Mouse (Mus musculus): Measurements from ENCODE around the gene Slc15a1.

Gene Slc15a1

GRCm38 (mm10) chr14:121504781-121505484 is at the start of gene Slc15a1:
TSS of gene Slc15a1 (minus strand) at chr14:121505252.
- no peak for DNase-seq

DNA sequence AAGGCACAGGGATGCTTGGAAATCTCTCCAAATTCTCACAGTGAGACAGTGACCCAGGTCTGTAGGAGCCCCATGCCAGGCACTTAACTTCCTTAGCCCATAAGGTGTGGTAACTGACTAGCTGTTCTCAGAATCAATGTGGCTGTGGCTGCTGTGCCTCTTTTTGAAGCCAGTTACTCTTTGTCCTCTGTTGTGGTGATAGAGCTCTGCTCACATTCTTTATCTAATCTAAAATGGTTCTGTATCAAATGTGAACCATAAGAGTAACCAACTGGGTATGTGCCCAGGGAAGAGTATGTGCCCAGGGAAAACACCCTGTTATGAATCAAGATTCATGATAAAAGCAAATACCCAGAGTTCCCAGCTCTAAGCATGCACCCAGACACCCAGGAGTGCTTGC is 48.7 kb upstream of the Slc15a1 start:
- DNase-seq, result no peak

DNA sequence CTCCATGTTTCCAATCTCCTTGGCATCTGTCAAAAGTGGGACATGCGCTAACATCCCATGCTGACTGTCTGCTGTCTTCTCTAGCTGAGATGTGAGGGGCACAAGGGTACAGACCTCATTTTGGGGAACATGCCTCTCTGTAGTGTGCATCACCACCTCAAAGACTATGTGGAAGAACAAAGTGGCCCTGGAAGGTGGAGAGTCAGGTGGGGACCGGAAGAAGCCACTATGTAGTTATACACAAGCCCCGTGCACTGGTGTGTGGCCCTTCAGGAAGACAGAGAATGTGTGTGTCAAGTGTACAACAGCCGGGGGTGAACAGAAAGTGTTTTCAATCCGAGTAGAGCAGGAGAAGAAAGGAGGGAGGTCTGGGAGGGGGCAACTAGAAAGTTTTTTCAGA is 47.5 kb upstream of the Slc15a1 start:
- no peak for DNase-seq

DNA sequence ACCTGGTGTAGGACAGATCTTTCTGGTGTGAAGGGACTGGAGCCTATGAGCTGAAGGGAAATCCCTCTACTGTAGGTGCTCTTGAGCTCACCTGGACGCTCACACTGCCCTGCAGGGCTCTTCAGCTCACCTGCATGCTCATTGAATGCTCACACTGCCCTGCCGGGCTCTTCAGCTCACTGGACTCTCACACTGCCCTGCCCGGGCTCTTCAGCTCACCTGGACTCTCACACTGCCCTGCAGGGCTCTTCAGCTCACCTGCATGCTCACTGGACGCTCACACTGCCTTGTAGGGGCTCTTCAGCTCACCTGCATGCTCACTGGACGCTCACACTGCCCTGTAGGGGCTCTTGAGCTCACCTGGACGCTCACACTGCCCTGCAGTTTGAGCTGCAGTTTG is 44.8 kb upstream of the Slc15a1 start:
- DNase-seq, result no peak

GRCm38 (mm10) chr14:121547745-121548144 is 42.7 kb upstream of the Slc15a1 start:
- DNase-seq, result no peak

DNA sequence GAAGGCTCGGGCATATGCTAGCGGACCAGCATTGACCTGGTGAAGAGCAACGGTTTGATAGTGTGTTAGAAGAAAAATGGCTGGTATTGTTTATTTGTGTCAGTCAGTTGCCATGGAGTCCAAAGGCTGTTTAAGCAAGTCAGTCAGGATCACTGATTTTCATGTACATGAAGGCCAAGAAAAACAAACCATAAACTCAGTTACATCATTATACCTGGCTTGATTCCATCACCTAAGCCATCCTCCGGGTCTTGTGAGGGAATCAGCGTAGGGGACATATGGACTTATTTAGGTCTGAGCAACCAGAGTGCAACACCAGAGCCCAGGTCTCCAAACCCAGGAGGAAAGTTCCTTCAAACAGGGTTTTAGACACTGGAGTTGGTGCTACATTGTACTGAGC is 41.6 kb upstream of the Slc15a1 start:
- no peak for DNase-seq

- DNase-seq, result no peak
These were observed 40.7 kb upstream of the Slc15a1 start for GRCm38 (mm10) chr14:121545551-121546331.

- no peak for DNase-seq
These were observed 36.2 kb upstream of the Slc15a1 start for GRCm38 (mm10) chr14:121541262-121541661.

DNA sequence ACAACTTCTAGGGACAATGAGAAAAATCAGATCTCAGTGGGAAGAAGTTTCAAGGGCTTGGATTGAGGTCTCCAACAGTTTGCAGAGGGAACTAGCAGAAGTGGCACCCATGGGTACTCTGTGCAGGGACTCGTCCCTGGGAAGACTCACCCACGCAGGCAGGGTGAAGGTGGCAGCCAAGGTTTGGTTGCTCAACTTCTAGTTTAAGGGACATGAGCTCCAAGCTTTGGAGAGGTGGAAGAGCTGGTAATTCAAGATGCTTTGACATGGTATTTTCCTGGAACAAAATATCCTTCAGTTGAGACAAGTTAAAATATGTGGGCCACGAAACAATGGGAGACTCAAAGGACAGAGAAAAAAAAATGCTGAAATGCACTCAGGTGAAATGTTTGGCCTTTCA is 29.4 kb upstream of the Slc15a1 start:
- no peak for DNase-seq

DNA sequence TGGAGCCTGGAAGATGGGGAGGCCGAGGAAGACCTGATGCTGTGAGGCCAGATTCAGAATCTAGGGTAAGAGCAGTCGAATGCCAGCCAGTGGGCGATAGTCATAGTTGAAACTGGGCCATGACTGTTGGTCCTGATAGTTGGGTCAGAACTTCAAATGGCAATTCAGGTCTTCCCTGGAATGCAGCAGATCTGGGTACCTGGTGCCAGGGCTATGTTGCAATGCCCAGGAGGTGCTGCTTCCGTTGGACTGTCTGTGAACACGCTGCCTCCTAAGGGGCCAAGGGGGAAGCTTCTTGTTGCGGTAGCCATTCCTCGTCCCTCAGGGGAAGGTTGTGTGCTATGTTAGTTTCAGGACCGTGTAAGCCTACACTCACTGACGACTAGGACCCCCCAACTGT is 25.8 kb upstream of the Slc15a1 start:
- no peak for DNase-seq

DNA sequence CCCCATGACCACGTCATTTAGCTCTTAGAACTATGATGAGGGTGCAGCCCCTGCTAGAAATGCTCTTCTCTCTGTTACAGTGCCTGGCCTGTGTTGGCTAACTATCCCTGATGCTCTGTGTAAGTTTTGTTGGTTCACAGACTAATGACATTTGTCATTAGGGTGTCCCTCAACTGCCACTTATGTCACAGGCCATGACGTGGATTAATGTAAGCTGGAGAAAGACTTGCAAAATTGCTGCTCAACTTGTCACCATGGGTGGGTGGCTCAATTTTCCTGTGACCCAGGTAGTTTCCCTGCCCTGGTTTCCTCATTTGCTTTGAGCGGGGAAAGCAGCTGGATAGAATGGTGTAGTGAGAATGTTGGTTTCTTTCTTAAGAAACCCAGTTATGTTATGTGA is 22.8 kb upstream of the Slc15a1 start:
- DNase-seq, result no peak

GRCm38 (mm10) chr14:121527201-121527600 is 22.1 kb upstream of the Slc15a1 start:
- no peak for DNase-seq

GRCm38 (mm10) chr14:121521709-121522108 is 16.7 kb upstream of the Slc15a1 start:
- DNase-seq, result peak; percentile 84 to 85

DNA sequence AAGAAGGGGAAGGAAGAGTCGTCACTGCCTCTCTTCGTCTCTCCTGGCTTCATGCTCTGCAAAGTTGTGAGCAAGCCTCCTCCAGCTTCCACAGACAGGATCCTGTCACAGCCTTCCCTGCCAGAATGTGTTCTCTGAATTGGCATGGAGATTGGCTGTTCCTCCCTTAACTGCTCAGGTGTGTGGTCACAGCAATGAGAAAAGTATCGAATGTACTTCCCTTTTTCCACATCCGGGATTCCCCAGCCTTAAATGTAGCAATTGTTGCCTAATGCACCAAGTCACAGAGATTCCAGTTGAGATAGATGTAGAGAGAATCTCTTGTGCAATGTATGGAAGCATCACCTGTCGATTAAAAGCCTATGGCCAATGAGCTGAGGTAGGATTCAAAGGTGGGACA is 11.8 kb upstream of the Slc15a1 start:
- no peak for DNase-seq

DNA sequence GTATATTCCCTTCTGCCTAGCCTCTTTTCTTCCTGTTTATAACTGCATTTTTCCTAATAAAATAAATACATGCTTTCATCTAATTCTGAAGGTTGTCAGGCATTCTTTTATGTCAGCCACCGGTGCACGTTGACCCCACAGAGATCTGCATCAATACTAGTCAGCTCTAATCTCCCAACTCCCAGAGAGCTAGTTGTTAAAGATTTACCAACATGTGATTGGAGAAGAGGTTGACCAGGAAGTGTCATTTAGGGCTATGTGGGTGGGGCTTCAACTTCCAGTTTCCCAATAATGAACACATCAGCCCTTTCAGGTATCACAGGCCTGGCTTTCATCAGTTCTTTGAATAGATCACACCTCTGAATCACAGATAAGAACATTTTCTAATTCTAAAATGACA is 3.9 kb upstream of the Slc15a1 start:
- no peak for DNase-seq

- no peak for DNase-seq
These were observed 1.3 kb upstream of the Slc15a1 start for GRCm38 (mm10) chr14:121506336-121506735.

DNA sequence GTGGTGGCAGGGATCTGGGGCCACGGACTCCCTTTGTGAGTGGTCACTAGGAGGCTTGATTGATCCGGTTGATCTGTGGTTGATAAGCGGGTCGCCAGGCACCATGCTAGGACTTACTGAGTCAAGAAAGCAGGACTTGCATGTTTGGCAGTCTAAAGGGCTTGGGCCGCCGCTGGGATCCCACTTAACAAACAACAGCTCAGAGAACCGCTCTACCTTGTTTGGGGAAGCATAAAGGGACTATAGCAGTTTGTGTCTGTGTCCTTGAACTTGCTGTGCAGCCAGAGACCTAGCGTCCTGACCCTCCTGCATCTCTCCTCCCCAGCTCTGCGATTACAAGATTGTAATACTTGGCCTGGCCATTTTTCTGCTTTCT is 421 bp upstream of the Slc15a1 start:
- no peak for DNase-seq

DNA sequence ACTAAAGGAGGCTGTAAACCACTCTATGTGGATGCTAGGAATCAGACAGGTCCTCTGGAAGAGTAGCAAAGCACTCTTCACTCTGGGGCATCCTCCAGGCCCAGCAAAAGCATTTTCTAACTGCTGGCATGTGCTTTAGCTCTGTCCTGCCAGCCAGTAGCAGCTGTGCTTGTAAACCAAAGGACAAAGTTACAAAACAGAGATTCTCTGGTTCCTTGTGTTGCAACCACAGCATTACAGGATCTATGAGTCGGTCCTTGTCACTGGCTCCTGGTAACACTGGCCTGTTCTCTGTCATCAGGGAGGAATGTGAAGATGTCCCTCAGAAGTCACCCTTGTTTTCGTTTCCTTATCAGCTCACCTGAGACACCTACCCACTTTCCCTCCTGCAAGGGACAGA is 4.5 kb downstream of the Slc15a1 start:
- DNase-seq, result no peak

DNA sequence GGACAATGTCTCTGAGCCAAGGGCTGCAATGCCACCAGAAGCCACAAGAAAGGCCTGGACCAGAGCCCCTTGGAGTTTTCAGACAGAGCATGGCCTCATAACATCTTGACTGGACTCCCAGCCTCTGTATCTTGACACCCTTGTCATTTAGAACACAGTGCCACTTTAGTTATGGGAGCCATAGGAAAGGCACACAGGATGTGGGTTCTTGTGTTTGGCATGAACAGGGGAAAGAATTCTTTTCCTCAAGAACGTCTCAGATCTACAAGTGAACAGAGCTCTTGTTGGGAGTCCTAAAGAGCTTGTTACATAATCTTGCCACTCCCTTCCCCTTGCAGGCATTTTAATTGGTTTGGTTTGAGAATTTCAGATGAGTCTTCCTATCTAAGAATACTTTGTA is 5.3 kb downstream of the Slc15a1 start:
- DNase-seq, result no peak

DNA sequence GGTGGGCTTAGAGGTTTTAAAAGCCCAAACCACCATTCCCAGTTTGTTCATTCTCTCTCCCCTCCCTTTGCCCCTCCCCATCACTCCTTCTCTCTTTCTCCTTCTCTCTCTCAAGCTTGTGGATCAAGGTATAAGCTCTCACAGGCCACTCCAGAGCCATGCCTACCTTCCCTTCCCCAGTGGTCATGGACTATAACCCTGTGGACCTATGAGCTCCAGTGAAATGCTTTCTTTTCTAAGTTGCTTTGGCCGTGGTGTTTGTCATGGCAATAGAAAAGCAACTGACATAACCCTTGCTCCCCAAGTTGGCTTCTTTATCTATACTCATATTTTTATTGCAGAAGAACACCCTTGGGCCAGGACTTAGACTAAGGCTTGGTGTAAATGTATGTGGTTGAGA is 7.3 kb downstream of the Slc15a1 start:
- no peak for DNase-seq

DNA sequence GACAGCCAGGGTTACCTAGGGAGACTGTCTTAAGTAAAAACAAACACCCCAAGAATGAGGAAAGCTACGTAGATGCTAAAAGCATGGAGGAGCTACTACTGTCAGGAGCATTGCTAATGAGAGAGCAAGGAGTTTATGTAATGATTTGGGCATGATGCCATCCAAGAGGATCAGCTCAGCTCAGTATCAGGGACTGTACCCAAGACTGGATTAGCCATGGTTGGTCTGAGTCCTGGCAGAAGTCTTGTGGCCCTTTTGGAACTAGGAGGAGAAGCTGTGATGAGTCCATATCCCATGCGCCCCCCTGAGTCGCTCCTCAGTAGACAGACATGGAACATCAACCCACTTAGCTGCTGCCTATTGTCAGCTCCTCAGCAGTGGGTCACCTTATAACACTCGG is 9.3 kb downstream of the Slc15a1 start:
- DNase-seq, result peak; percentile 33 to 64

DNA sequence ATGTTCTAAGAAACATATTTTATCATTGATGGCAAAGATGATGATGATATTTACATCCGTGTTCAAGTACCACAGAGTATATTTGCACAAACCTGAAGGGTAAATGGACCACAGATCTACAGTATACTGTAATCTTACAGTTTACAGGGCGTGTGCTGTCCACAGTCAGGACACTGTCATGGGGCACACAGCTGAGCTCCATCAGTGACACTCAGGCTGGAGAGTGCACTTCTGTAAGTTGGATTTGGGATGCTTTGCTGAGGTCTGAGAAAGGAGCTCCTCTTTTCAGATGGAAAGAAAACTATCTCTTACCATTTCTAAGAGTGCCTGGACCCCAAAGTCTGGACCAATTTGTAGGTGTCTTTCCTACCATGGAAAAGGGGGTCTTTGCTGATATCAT is 9.9 kb downstream of the Slc15a1 start:
- no peak for DNase-seq

DNA sequence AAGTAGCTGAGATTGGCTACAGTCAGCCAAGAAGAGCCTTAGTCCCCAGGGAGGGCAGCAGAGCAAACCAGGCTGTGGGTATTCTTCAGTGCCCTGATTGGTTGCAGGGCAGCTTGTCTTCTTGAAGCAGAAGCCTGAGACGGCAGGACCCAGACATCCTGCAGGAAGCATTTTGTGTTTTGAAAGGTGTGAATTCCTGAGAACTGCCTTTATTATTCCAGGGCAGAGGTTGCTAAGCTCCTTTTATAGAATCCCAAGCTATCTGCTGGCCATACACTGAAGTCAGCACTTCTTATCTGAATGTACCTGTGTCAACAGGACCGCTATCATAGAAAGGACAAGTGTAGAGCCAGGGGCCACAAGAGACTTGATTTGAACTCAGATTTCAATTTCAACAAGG is 10.8 kb downstream of the Slc15a1 start:
- DNase-seq, result no peak

DNA sequence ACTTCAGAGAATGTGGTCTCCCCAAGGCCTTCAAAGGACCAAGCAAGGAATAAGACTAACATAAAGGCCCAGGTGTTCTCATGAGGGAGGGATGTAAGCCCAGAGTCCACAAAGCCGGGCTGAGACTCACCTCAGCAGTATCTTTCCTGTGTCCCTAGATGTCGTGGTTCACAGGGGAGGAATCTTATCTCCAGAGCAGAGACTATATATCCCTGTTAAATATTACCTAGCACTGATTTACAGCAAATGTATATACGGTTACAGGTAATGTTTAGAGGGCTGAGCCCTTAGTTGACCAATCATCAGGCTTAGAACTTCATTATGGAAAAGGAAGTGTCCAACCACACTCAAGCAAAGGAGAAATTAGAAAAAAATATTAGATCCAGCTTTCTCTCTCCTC is 11.3 kb downstream of the Slc15a1 start:
- DNase-seq, result no peak

DNA sequence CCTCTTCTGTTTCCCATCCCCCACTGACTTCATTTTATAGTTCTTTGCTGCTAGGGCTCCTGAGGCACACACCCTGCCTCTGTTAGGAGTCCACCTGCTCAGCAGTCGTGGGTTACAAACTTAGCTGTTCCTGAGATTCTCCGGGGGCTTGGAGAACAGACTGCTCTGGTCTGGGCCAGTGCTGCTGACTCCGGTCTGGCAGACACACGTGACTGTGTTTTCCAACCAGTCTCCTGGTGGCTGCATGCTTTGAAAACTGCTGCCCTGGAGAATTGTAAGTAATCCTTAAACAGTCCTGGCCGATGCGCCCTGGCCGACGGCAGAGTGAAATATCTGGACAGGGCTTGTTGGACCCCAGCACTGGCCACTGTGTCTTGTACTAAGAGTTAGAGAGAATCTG is 12.7 kb downstream of the Slc15a1 start:
- peak in 1 of 2 experiments; percentile 6 for DNase-seq
